Mouse (Mus musculus) layer of hippocampus, adult 9-11 months (tissue): ENCODE data around the gene Copz1.
"Not testable (repeated sequence)": the region's sequence is repeated elsewhere in the genome, so short reads cannot be mapped to it uniquely, and the experiment has no call there.

Experiments
- DNase-seq: peaks from one replicate; pipeline ENCODE4 v3.0.0; 2022

Gene Copz1

GRCm38 (mm10) chr15:103252660-103253059 is 19.9 kb upstream of the Copz1 start:
- DNase-seq, result no peak

- no peak for DNase-seq
These were observed 19.2 kb upstream of the Copz1 start for GRCm38 (mm10) chr15:103253352-103253751.

GRCm38 (mm10) chr15:103255169-103255568 is 17.3 kb upstream of the Copz1 start:
- no peak for DNase-seq

- no peak for DNase-seq
These were observed 16.1 kb upstream of the Copz1 start for GRCm38 (mm10) chr15:103256210-103256986.

GRCm38 (mm10) chr15:103257790-103258728 is 14.5 kb upstream of the Copz1 start, which contains the start of gene Nfe2:
Nfe2 (minus strand) TSS chr15:103258403.
- DNase-seq, result peak; percentile 65

GRCm38 (mm10) chr15:103259162-103259561 is 13.4 kb upstream of the Copz1 start:
- DNase-seq, result no peak

- DNase-seq, result no peak
These were observed 12.5 kb upstream of the Copz1 start for GRCm38 (mm10) chr15:103259989-103260388.

- DNase-seq, result no peak
These were observed 7.7 kb upstream of the Copz1 start for GRCm38 (mm10) chr15:103264794-103265193.

- no peak for DNase-seq
These were observed 3.6 kb upstream of the Copz1 start for GRCm38 (mm10) chr15:103268903-103269302.

GRCm38 (mm10) chr15:103275943-103276342 is 3.4 kb downstream of the Copz1 start:
- DNase-seq, result not testable (repeated sequence)

GRCm38 (mm10) chr15:103277949-103278348 is 5.4 kb downstream of the Copz1 start:
- no peak for DNase-seq

GRCm38 (mm10) chr15:103279750-103280149 is 7.2 kb downstream of the Copz1 start:
- no peak for DNase-seq

- no peak for DNase-seq
These were observed 8.4 kb downstream of the Copz1 start for GRCm38 (mm10) chr15:103280817-103281464.

- DNase-seq, result no peak
These were observed 9.1 kb downstream of the Copz1 start for GRCm38 (mm10) chr15:103281465-103282205.

- no peak for DNase-seq
These were observed 11.6 kb downstream of the Copz1 start for GRCm38 (mm10) chr15:103284066-103284465.

- no peak for DNase-seq
These were observed 12.1 kb downstream of the Copz1 start for GRCm38 (mm10) chr15:103284647-103285046.

GRCm38 (mm10) chr15:103285778-103286417 is 13.4 kb downstream of the Copz1 start:
- no peak for DNase-seq

- DNase-seq, result no peak
These were observed 17.1 kb downstream of the Copz1 start for GRCm38 (mm10) chr15:103289600-103289999.

- no peak for DNase-seq
These were observed 17.9 kb downstream of the Copz1 start for GRCm38 (mm10) chr15:103290417-103290816.

GRCm38 (mm10) chr15:103290843-103291242 is 18.3 kb downstream of the Copz1 start:
- no peak for DNase-seq

- no peak for DNase-seq
These were observed 20.3 kb downstream of the Copz1 start for GRCm38 (mm10) chr15:103292673-103293345.
